7 mouse cellular contexts compared by ENCODE assay signal in genomic region chr3:152265351-152266035, GRCm38 (mm10). TPM values are rescaled to one million over a fixed set of nuclear protein-coding genes. Genes with fewer than 3 reads are reported as not detected.
A peak's percentile ranks its signal among the peaks of the same experiment; 100 is the strongest.
DNase-seq lines count a peak whose midpoint lies in the region; ATAC-seq and TF ChIP-seq lines count a peak whose summit lies in the region.

No protein-coding gene starts in this region.

- H3K4me2 ChIP-seq in intestine, embryonic 15.5 days (replicated peaks), result peak overlapping the region; percentile 97
- peak overlapping the region; percentile 99 for H3K4me2 ChIP-seq in midbrain, embryonic 16.5 days (ENCODE audit: low read length)

- TF ChIP-seq POLR2A in liver, adult 2 months (IDR thresholded peaks at IDR 0.05; ENCODE audit: extremely low read depth, insufficient read depth, low read length), result no peak

- no peaks in the 10 kb centered on the region for H3K9me3 ChIP-seq in intestine, embryonic 15.5 days
- H3K9me3 ChIP-seq in midbrain, embryonic 16.5 days (replicated peaks; ENCODE audit: control insufficient read depth, low read length, poor library complexity, severe bottlenecking), result no peaks in the 10 kb centered on the region

- 0 out of 2 replicates have a peak, but pooled peaks cover 10% of the 10 kb centered on the region for H3K4me1 ChIP-seq in intestine, embryonic 15.5 days (replicated peaks)
- peaks cover 3% of the 10 kb centered on the region; the same call in 1 of the 2 replicates for H3K4me1 ChIP-seq in liver, adult 2 months (ENCODE audit: control insufficient read depth, insufficient read depth, low read length)
- H3K4me1 ChIP-seq in midbrain, embryonic 16.5 days (ENCODE audit: control insufficient read depth, insufficient read depth, low read length), result peaks cover 12% of the 10 kb centered on the region

- H3K79me2 ChIP-seq in liver, adult 2 months (ENCODE audit: control insufficient read depth, insufficient read depth, low read length), result no peaks in the 10 kb centered on the region

- H3K9ac ChIP-seq in intestine, embryonic 15.5 days, result peak overlapping the region; percentile 81
- peak overlapping the region; percentile 73 for H3K9ac ChIP-seq in liver, adult 2 months (ENCODE audit: low read depth, low read length)
- peak overlapping the region; percentile 67 for H3K9ac ChIP-seq in midbrain, embryonic 16.5 days (ENCODE audit: low read depth, low read length)

- H3K27me3 ChIP-seq in intestine, embryonic 15.5 days (replicated peaks), result no peaks in the 10 kb centered on the region
- H3K27me3 ChIP-seq in liver, adult 2 months (ENCODE audit: control insufficient read depth, insufficient read depth, low read length), result 0 out of 2 replicates have a peak, but pooled peaks cover 5% of the 10 kb centered on the region
- H3K27me3 ChIP-seq in midbrain, embryonic 16.5 days (ENCODE audit: control insufficient read depth, insufficient read depth, low read depth, low read length), result peaks cover 12% of the 10 kb centered on the region; the same call in 1 of the 2 replicates

- no peaks in the 10 kb centered on the region for H3K36me3 ChIP-seq in intestine, embryonic 15.5 days
- H3K36me3 ChIP-seq in liver, adult 2 months (ENCODE audit: control insufficient read depth, insufficient read depth, low read length), result no peaks in the 10 kb centered on the region
- no peaks in the 10 kb centered on the region for H3K36me3 ChIP-seq in midbrain, embryonic 16.5 days (ENCODE audit: control insufficient read depth, insufficient read depth, low read length)

- WGBS in intestine, embryonic 15.5 days, result 1% methylated on average over 62 of the region's 63 CpGs
- WGBS in liver, adult 2 months, result 4% methylated on average over 52 of the region's 63 CpGs
- WGBS in midbrain, embryonic 16.5 days, result under 1% methylated on average over 55 of the region's 63 CpGs

- peak; percentile 24 for DNase-seq in adrenal gland, adult 8-10 months
- DNase-seq in embryo, embryonic 10 days (ENCODE audit: low spot score), result peak; percentile 59
- DNase-seq in gastrocnemius, postnatal 4 days (ENCODE audit: low spot score in 2 of 2), result peak; percentile 78 to 87
- DNase-seq in liver, adult 2 months (ENCODE audit: extremely low read depth, low read depth, low spot score), result no peak
- peak; percentile 86 for DNase-seq in testis, postnatal 10 days (ENCODE audit: low spot score)

- no peak for TF ChIP-seq CTCF in liver, adult 2 months (IDR thresholded peaks at IDR 0.05; ENCODE audit: low read depth, low read length)

- ATAC-seq in intestine, embryonic 15.5 days, result peak; percentile 90
- peak; percentile 77 for ATAC-seq in midbrain, embryonic 16.5 days

- H3K4me3 ChIP-seq in intestine, embryonic 15.5 days (replicated peaks), result peak overlapping the region; percentile 59
- H3K4me3 ChIP-seq in liver, adult 2 months (ENCODE audit: insufficient read depth, low read depth, low read length), result peak overlapping the region; percentile 59
- peak overlapping the region; percentile 59 for H3K4me3 ChIP-seq in midbrain, embryonic 16.5 days (ENCODE audit: low read depth, low read length)

- H3K27ac ChIP-seq in intestine, embryonic 15.5 days, result peak overlapping the region; percentile 77
- no peak overlapping the region for H3K27ac ChIP-seq in liver, adult 2 months (replicated peaks; ENCODE audit: insufficient read depth, low read depth, low read length)
- no peak overlapping the region for H3K27ac ChIP-seq in midbrain, embryonic 16.5 days (ENCODE audit: low read length)

RNA-seq across cellular contexts. Expression of gene Nexn, which starts 0.7 kb away (rescaled TPM):
- 1 to 10 TPM; 2.8 to 4.0 (median 3.1) TPM for total RNA-seq in adrenal gland, adult 8-10 months (2022)
- 100 to 1,000 TPM; 201 to 279 TPM for total RNA-seq in gastrocnemius, postnatal 4 days (2021)
- 23.3 and 31.2 TPM in 2 replicates for polyA plus RNA-seq in intestine, embryonic 15.5 days (2015; fragmentation: Nextera tagmentation; extraction: Ambion mirVana)
- 0.20 and 0.28 TPM in 2 replicates for total RNA-seq in liver, adult 2 months (2014; rRNA removed)
- polyA plus RNA-seq in liver, adult 2 months (2012; rRNA removed), result not detected in 2 replicates
- 1.8 TPM in 2 replicates for polyA plus RNA-seq in midbrain, embryonic 16.5 days (2015; fragmentation: Nextera tagmentation; extraction: Ambion mirVana)

RNA-seq across cellular contexts. Expression of gene Fubp1, which starts 55.3 kb away (rescaled TPM):
- 100 to 1,000 TPM; 105 to 167 (median 132) TPM for total RNA-seq in adrenal gland, adult 8-10 months (2022)
- 100 to 1,000 TPM; 105 to 116 TPM for total RNA-seq in gastrocnemius, postnatal 4 days (2021)
- 177 and 205 TPM in 2 replicates for polyA plus RNA-seq in intestine, embryonic 15.5 days (2015; fragmentation: Nextera tagmentation; extraction: Ambion mirVana)
- total RNA-seq in liver, adult 2 months (2014; rRNA removed), result 61.9 and 71.5 TPM in 2 replicates
- polyA plus RNA-seq in liver, adult 2 months (2012; rRNA removed), result 17.5 and 28.1 TPM in 2 replicates
- 191 and 239 TPM in 2 replicates for polyA plus RNA-seq in midbrain, embryonic 16.5 days (2015; fragmentation: Nextera tagmentation; extraction: Ambion mirVana)

RNA-seq across cellular contexts. Expression of gene Dnajb4, which starts 55.4 kb away (rescaled TPM):
- 10 to 100 TPM; 48.9 to 56.3 (median 52.6) TPM for total RNA-seq in adrenal gland, adult 8-10 months (2022)
- total RNA-seq in gastrocnemius, postnatal 4 days (2021), result 10 to 100 TPM; 65.3 to 87.7 TPM
- 23.1 and 25.5 TPM in 2 replicates for polyA plus RNA-seq in intestine, embryonic 15.5 days (2015; fragmentation: Nextera tagmentation; extraction: Ambion mirVana)
- total RNA-seq in liver, adult 2 months (2014; rRNA removed), result 22.4 and 23.0 TPM in 2 replicates
- polyA plus RNA-seq in liver, adult 2 months (2012; rRNA removed), result 5.3 and 6.3 TPM in 2 replicates
- 48.8 and 52.5 TPM in 2 replicates for polyA plus RNA-seq in midbrain, embryonic 16.5 days (2015; fragmentation: Nextera tagmentation; extraction: Ambion mirVana)

Comparison
In these comparisons a context has a peak if more than half of its experiments do, and no peak if none do; other contexts are left out.
1. RNA of gene Nexn, which starts 0.7 kb away (total RNA-seq): 201 to 279 TPM in gastrocnemius, postnatal 4 days; 2.8 to 4.0 TPM in adrenal gland, adult 8-10 months and 0.20 to 0.28 TPM in liver, adult 2 months; every median in the first group is over 10 times any median in the second.
2. Peak in every context shown above with its lines, with median percentiles within 50 percentile points of each other: H3K4me3 ChIP-seq and H3K9ac ChIP-seq.